Mouse (Mus musculus): ENCODE data around the gene Ripk1.

Gene Ripk1

DNA sequence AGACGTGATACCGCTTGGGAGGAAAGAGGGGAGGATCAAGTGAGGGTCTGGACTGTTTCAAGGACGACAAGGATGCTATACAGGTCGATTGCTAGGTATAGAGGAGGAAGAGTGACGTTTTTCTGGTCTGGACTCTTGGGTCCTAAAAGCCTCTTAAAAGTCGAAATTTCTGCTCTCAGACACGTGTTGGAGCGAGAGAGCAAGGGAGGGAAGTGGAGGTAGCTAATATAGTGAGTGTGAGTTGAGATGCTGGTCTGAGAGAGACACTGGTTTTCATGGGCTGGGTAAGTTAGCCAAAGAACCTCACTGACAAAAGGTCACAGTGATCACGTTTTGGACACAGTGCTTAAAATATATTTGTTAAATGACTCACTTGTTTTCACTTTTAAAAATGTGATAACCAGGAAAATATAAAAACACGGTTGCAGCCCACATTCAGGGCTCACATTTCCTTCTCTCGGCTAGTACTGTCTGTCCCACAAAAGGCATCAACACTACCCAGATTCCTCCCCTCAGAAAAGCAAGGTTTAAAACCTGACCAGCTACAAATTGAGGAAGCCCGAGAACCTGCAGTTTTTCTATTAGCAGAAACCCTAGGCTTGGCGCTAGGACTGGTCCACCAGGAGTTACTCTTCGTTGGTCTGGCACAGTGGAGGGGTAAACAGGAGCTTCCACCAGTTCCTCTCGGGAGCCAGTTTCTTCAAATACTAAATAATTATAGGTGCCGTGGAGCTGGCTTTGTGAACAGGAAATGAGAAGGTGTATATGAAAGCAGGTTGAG is 76.5 kb downstream of the Ripk1 start:
- no peak for DNase-seq

DNA sequence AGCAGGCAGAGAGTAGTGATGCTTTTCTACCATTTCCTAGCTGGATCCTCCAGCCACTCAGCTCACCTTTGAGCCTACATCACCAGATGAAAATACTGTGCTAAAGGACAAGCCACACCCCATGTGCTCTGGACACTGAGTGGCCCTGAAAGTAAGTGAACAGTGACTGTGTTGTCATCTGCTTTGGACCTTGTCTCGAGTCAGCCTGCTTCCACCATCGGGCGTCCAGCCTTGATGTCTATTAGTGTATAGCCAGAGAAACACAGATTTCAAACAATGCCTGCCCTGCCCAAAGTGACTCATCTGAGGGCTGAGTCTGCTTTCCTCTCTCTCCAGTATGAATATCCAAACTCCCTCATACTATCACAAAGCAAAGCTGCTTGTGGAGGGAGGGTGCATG is 77.6 kb downstream of the Ripk1 start:
- no peak for DNase-seq

DNA sequence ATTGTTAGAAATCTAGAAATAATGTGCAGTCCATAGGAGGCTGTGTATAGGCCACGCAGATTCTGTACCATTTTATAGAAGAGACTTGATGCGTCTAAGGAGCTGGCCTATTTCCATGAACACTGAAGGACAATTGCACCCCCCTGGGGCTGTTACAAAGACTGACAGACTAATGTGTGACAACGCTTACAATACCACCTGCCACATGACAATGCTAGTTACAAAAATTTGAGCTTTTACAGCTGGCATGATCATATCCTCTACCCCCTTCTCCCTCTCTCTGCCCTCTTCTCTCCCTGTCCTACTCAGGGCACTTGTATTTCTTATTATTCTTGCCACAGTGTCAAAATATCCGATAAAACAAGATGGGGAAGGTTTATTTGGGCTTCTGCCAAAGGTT is 79.8 kb downstream of the Ripk1 start:
- no peak for DNase-seq

DNA sequence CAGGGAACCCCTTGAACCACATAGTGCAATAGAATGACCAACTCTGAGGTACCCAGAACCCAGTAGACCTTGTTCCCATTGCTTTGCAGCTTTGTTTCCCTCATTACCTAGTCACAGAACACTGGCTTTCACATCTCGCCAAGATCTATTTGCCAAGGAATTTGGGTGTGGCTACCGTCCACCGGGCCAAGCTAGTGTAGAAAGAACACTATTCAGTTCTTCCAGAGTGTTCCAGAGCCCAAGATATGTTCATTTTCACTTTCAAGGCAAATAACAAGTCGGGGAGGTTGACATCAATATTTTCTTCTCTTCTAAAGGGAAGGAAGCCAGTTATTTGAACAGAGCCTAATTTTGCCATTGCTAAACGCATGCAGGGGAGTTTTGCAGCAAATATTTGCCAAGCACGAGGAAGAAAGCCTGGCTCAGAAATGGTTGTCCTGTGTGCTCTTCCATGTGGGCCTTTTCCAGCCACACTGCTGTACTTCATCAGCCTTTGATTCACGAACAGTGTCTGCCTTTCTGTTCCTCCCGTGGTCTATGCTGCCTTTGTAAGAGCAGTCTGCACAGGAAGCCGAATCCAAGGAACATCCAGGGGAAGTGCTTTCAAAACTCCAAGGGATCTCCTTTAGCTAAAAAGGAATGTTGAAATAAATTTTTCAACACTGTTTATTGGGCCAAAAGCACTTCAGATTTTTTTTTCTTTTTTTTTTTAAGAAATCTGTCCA is 82.0 kb downstream of the Ripk1 start:
- DNase-seq: no peak

All from cerebellum, postnatal 14 days (tissue).